Mouse (Mus musculus) CH12.LX (cell line): ENCODE results near the gene Slc2a5. TPM values are rescaled to one million over a fixed set of nuclear protein-coding genes. Genes with fewer than 3 reads are reported as not detected.
A peak's percentile ranks its signal among the peaks of the same experiment; 100 is the strongest.

ENCODE experiments used
- DNase-seq: peaks from one replicate; pipeline ENCODE4 v3.0.0-alpha.2; 2013; ENCODE audit errors: extremely low read depth
- H3K27ac ChIP-seq: 2 replicates; pipeline ENCODE4 v1.5.1; 2012; ENCODE audit warnings: low read depth, mild to moderate bottlenecking, control low read depth, moderate library complexity; ENCODE audit not compliant: insufficient read depth
- H3K27me3 ChIP-seq: replicated peaks from 2 replicates; pipeline ENCODE3; 2012; ENCODE audit warnings: inconsistent platforms
- H3K36me3 ChIP-seq, 2 experiments: replicated peaks in 1 of 2; 2 replicates each; pipeline versions ENCODE3 to v1.6.1; 2012; ENCODE audit warnings: inconsistent platforms in 1 of 2, low read length in 1 of 2, mild to moderate bottlenecking in 1 of 2, mixed read lengths in 1 of 2, moderate library complexity in 1 of 2; ENCODE audit not compliant: control insufficient read depth in 1 of 2, insufficient read depth in 1 of 2
- H3K4me1 ChIP-seq, 2 experiments: 2 replicates each; pipeline ENCODE4 v1.6.1; 2012; ENCODE audit warnings: inconsistent platforms in 1 of 2, moderate library complexity in 1 of 2; ENCODE audit not compliant: insufficient read depth in 2 of 2, control insufficient read depth in 1 of 2
- H3K4me2 ChIP-seq: 2 replicates; pipeline ENCODE4 v1.6.1; 2012; ENCODE audit warnings: low read depth, mild to moderate bottlenecking, control low read depth; ENCODE audit not compliant: poor library complexity, insufficient read depth, severe bottlenecking
- H3K4me3 ChIP-seq, 3 experiments: fragments of 150-350 bp in 1 of 3; sonication (generic) in 1 of 3; replicated peaks in 1 of 3; 2 replicates each; pipeline versions ENCODE3 to v1.5.1; 2011 to 2012; ENCODE audit warnings: low read depth in 2 of 3, low read length in 2 of 3, mild to moderate bottlenecking in 2 of 3, moderate library complexity in 2 of 3, control low read depth in 1 of 3, improper control_type of control experiment in 1 of 3, inconsistent platforms in 1 of 3, mixed read lengths in 1 of 3; ENCODE audit not compliant: poor library complexity in 1 of 3
- H3K79me2 ChIP-seq: replicated peaks from 2 replicates; pipeline ENCODE4 v1.6.1; 2012; ENCODE audit warnings: mild to moderate bottlenecking, moderate library complexity; ENCODE audit not compliant: control insufficient read depth, poor library complexity, insufficient read depth, severe bottlenecking; ENCODE audit errors: extremely low read depth
- H3K9ac ChIP-seq: 2 replicates; pipeline ENCODE4 v1.6.1; 2012; ENCODE audit warnings: low read depth, mild to moderate bottlenecking, control low read depth, moderate library complexity; ENCODE audit not compliant: insufficient read depth
- H3K9me3 ChIP-seq: replicated peaks from 2 replicates; pipeline ENCODE3; 2012; ENCODE audit warnings: low read length, inconsistent platforms, mixed read lengths
- BHLHE40 ChIP-seq: IDR thresholded peaks from 2 replicates; pipeline ENCODE4 v1.6.1; 2011; ENCODE audit warnings: mild to moderate bottlenecking, low read depth, low read length, improper control_type of control experiment
- CHD1 ChIP-seq: IDR thresholded peaks from 2 replicates; pipeline ENCODE4 v1.6.1; 2012; ENCODE audit warnings: low read depth, low read length, improper control_type of control experiment, inconsistent platforms
- CTCF ChIP-seq, 2 experiments: IDR thresholded peaks in 1 of 2; conservative IDR thresholded peaks in 1 of 2; 2 replicates each; pipeline ENCODE4 v1.5.1; 2011 to 2012; ENCODE audit warnings: low read depth in 2 of 2, low read length in 2 of 2, improper control_type of control experiment in 1 of 2, inconsistent platforms in 1 of 2, mild to moderate bottlenecking in 1 of 2, moderate library complexity in 1 of 2
- HCFC1 ChIP-seq: IDR thresholded peaks from 2 replicates; pipeline ENCODE4 v1.6.1; 2012; ENCODE audit warnings: low read depth, mild to moderate bottlenecking, inconsistent platforms, low read length, improper control_type of control experiment
- IRF4 ChIP-seq: IDR thresholded peaks from 2 replicates; pipeline ENCODE4 v1.6.1; 2014; ENCODE audit warnings: low read depth, mild to moderate bottlenecking, inconsistent platforms, low read length, improper control_type of control experiment
- MAX ChIP-seq: IDR thresholded peaks from 2 replicates; pipeline ENCODE4 v1.6.1; 2011; ENCODE audit warnings: low read length, improper control_type of control experiment
- MYC ChIP-seq: IDR thresholded peaks from 2 replicates; pipeline ENCODE4 v1.6.1; 2011; ENCODE audit warnings: low read depth, mild to moderate bottlenecking, improper control_type of control experiment, low read length
- NRF1 ChIP-seq: IDR thresholded peaks from 2 replicates; pipeline ENCODE4 v1.6.1; 2014; ENCODE audit warnings: low read depth, mild to moderate bottlenecking, inconsistent platforms, low read length, improper control_type of control experiment, moderate library complexity
- PAX5 ChIP-seq: IDR thresholded peaks from 2 replicates; pipeline ENCODE4 v1.6.1; 2012; ENCODE audit warnings: low read length, inconsistent platforms, mixed read lengths
- POLR2AphosphoS2 ChIP-seq: IDR thresholded peaks from 2 replicates; pipeline ENCODE4 v1.6.1; 2011; ENCODE audit warnings: low read depth, low read length, improper control_type of control experiment
- RAD21 ChIP-seq: IDR thresholded peaks from 2 replicates; pipeline ENCODE4 v1.6.1; 2011; ENCODE audit warnings: low read depth, mild to moderate bottlenecking, low read length, improper control_type of control experiment, moderate library complexity
- SMC3 ChIP-seq: IDR thresholded peaks from 2 replicates; pipeline ENCODE4 v1.6.1; 2011; ENCODE audit warnings: low read depth, low read length, improper control_type of control experiment
- TBP ChIP-seq: conservative IDR thresholded peaks from 2 replicates; pipeline ENCODE4 v1.6.1; 2011; ENCODE audit warnings: low read depth, low read length, improper control_type of control experiment
- USF2 ChIP-seq: conservative IDR thresholded peaks from 2 replicates; pipeline ENCODE4 v1.6.1; 2011; ENCODE audit warnings: low read depth, low read length, improper control_type of control experiment
- dilution Hi-C: fragments of 300-500 bp; cut with MboI; formaldehyde crosslinking; loops from 2 replicates; pipeline ENCODE4 v1.14.3; 2020; ENCODE audit warnings: low sequenced_read_pairs; ENCODE audit not compliant: extremely low pct_unique_long_range_greater_than_20kb, extremely low pct_ligation_motif_present
- in situ Hi-C: fragments of 300-500 bp; cut with MboI; formaldehyde crosslinking; loops from 3 replicates; pipeline ENCODE4 v1.14.3; 2019; ENCODE audit warnings: low sequenced_read_pairs, low pct_ligation_motif_present, low pct_unique_long_range_greater_than_20kb, mixed read lengths
- polyA plus RNA-seq: library from polyadenylated mRNA; unstranded; fragments of >175 nt; gene quantifications from 2 replicates; pipeline ENCODE4 v1.2.1, GENCODE M21; 2012; ENCODE audit warnings: low read depth; ENCODE audit not compliant: insufficient read length
- total RNA-seq, 2 experiments: library from RNA; depleted of rRNA; stranded (reverse); fragments of 300-350 nt in 1 of 2; fragments of >200 nt in 1 of 2; gene quantifications; 2 replicates each; pipeline ENCODE4 v1.2.3; 2012 to 2014

The Slc2a5 gene
- total and polyA plus RNA-seq, 3 experiments: 0.81 to 1.5 (median 1.4) TPM

DNA sequence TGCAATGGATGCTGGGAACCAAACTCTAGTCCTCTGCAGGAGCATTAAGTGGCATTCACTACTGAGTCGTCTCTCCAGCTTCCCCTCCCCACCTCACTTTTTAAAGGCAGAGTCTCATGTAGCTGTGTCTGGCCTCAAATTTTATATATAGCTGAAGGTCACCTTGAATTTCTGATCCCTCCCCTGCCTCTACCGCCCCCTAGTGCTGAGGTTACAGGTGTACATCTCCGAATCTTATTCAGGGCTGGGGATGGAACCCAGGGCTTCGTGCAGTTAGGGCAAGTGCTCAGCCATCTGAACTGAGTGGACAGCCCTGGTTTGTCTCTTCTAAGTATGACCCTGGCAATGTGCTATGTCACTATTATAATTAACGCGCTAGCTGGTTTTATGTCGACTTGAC lies 32.0 kb downstream of the Slc2a5 start:
- dilution Hi-C loops: no loop called here

DNA sequence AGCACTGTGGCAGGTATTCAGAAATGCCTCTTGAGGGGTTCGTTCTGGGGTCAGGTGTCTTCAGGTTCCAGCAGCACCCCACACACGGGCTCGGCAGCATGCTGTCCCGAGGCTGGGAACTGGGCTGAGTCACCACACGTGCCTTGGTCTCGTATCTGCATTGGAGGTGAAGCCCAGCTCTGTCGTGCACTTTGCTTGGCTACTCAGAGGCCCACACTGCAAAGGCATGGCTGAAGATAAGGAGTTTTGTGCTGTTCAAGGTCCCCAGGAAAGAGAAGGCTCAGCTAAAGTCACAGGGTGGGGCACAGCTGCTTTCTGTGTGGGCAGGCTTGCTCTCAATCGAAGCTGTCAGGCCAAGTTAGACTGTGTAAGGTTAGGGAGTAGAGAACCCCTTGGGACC lies 33.4 kb downstream of the Slc2a5 start:
- Histone ChIP-seq H3K4me1 (peaks cover 0 to 24% of the 10 kb centered on the region in 2 experiments; a peak in 2 of 4 replicates), H3K4me2 (no peak overlapping the region), H3K9ac (no peak overlapping the region), H3K9me3 (peaks cover 11% of the 10 kb centered on the region), H3K79me2 (no peaks in the 10 kb centered on the region), H3K27ac (no peak overlapping the region), H3K36me3 (no peaks in the 10 kb centered on the region), H3K4me3 (no peak overlapping the region), H3K27me3 (no peaks in the 10 kb centered on the region)
- no peak for DNase-seq
- TF ChIP-seq BHLHE40: peak; percentile 35; the same call in 1 of the 2 replicates
- no peak for TF ChIP-seq USF2
- in situ Hi-C loops (no loop called here), dilution Hi-C loops (no loop called here)

More for the DNA sequence above, 32.0 kb downstream of the Slc2a5 start:
- H3K9me3 ChIP-seq: peaks cover 11% of the 10 kb centered on the region
- TF ChIP-seq CTCF (conservative IDR thresholded peaks at IDR 0.05 in 1 of 2, IDR thresholded peaks at IDR 0.05 in 1 of 2; ENCODE audit: low read depth in 2 of 2, low read length in 2 of 2): peak in 1 of 2 experiments; percentile 29; a peak in 1 of 4 replicates
- no peak for TF ChIP-seq CHD1
- TF ChIP-seq, all 38 proteins: peak for 1
- Histone ChIP-seq H3K79me2 (no peaks in the 10 kb centered on the region), H3K9ac (no peak overlapping the region), H3K27ac (no peak overlapping the region), H3K36me3 (no peaks in the 10 kb centered on the region), H3K4me1 (peaks cover 6 to 38% of the 10 kb centered on the region in 2 experiments), H3K4me3 (no peak overlapping the region), H3K27me3 (no peaks in the 10 kb centered on the region), H3K4me2 (no peak overlapping the region)
- in situ Hi-C loops: no loop called here
- DNase-seq: no peak

DNA sequence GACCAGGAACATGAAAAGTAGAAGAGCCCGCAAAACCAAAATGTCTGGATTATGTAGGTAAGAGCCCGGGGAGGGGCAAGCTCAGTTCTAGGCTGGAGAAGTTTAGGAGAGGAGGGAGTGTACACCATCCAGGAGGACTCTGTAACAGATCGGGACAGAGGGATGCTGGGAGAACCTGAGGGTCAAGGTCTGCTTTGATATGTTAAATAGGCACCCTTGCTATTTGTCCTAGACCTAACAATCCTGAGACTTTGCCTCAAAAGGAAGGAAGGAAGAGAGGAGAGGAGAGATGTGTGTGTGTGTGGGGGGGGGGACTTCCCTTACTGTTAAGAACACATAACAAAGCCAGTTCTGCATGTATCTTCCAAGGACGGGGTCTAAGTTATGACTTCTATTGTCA lies 36.2 kb downstream of the Slc2a5 start:
- H3K27me3 ChIP-seq: no peaks in the 10 kb centered on the region
- dilution Hi-C loops (no loop called here), in situ Hi-C loops (no loop called here)
- H3K4me3 ChIP-seq: no peak overlapping the region
- H3K4me2 ChIP-seq: no peak overlapping the region
- H3K9ac ChIP-seq: no peak overlapping the region
- peaks cover 0 to 24% of the 10 kb centered on the region in 2 experiments; a peak in 2 of 4 replicates for H3K4me1 ChIP-seq
- H3K79me2 ChIP-seq: no peaks in the 10 kb centered on the region
- no peak for DNase-seq
- no peak overlapping the region for H3K27ac ChIP-seq
- TF ChIP-seq MYC (no peak), HCFC1 (no peak), TBP (no peak), SMC3 (no peak), POLR2AphosphoS2 (no peak), PAX5 (no peak), NRF1 (no peak), MAX (no peak), RAD21 (no peak), IRF4 (no peak), CTCF (conservative IDR thresholded peaks at IDR 0.05 in 1 of 2, IDR thresholded peaks at IDR 0.05 in 1 of 2; ENCODE audit: low read depth in 2 of 2, low read length in 2 of 2) (no peak), BHLHE40 (no peak)
- TF ChIP-seq, all 38 proteins: peak for 0
- Histone ChIP-seq H3K36me3 (no peaks in the 10 kb centered on the region), H3K9me3 (peaks cover 3% of the 10 kb centered on the region)
